Mouse (Mus musculus): ENCODE measurements at regions not wholly inside any gene's neighbourhood (a gene's known extent, or its start where the extent isn't known, plus 50 kb on each side); places are given as distances from the start of the nearest gene placed in this dataset.

DNA sequence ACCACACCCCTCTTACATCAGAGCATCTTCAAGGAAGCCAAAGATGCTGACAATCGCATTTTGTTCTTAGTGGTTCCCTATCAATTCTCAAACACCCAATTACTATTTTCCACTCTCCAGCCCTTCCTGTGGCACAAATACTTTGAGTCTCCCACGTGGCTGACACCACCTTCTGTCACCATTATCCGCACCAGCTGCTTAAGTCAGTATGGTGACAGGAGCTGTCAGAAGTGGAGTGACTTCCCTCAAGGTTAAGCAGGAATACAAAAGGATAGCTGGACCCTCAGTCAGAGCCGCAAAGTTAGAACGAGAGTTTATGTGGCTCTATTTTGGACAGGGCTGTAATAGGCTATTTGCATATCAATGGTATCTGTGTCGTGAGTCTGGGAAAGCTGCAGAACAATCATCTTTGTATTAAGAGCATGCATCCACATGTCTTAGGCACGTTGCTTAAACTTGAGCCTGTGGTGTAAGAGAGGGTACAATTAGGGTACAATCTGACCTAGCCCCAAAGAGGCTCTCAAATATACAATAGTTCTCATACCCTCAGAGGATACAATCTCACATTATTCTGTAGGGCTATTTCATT, 155.5 kb upstream of the Slco3a1 start:
- no peaks in the 10 kb centered on the region for H3K27me3 ChIP-seq (ENCODE audit: control insufficient read depth, insufficient read depth, low read length)
- H3K4me3 ChIP-seq (replicated peaks; ENCODE audit: insufficient read depth, low read depth, low read length) = no peak overlapping the region
- no peak overlapping the region for H3K27ac ChIP-seq (ENCODE audit: insufficient read depth, low read length)
- 24% methylated on average over 7 of the region's 7 CpGs for WGBS
- no peaks in the 10 kb centered on the region for H3K4me1 ChIP-seq (ENCODE audit: control insufficient read depth, insufficient read depth, low read length)
- no peak for TF ChIP-seq POLR2A (IDR thresholded peaks at IDR 0.05; ENCODE audit: borderline replicate concordance, insufficient read depth, low read length)
- TF ChIP-seq CTCF (IDR thresholded peaks at IDR 0.05; ENCODE audit: borderline replicate concordance, insufficient read depth, low read depth, low read length) = no peak
- DNase-seq = no peak

DNA sequence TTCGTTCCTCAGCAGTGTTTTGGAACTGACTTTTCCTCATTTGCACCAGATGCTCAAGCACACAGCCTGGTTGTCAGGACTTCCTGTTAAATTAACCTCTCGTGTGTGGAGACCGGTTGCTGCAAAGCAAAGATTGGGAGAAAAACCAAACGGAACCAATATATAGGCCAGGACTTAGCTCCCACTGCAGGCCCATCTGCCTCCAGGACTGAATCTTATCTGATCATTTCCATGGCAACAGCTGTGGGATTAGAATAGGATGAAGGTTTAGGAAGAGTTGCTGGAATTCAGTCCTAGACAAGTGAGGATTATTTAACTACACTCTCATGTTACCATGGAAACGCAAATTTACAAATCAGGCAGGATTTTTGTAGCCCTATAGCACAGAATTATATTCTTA, 154.4 kb upstream of the Slco3a1 start:
- Histone ChIP-seq H3K4me1 (ENCODE audit: control insufficient read depth, insufficient read depth, low read length) (no peaks in the 10 kb centered on the region), H3K4me3 (replicated peaks; ENCODE audit: insufficient read depth, low read depth, low read length) (no peak overlapping the region), H3K27me3 (ENCODE audit: control insufficient read depth, insufficient read depth, low read length) (no peaks in the 10 kb centered on the region), H3K27ac (ENCODE audit: insufficient read depth, low read length) (no peak overlapping the region)
- DNase-seq = no peak
- WGBS = 40% methylated on average over 5 of the region's 5 CpGs
- TF ChIP-seq POLR2A (IDR thresholded peaks at IDR 0.05; ENCODE audit: borderline replicate concordance, insufficient read depth, low read length) = no peak
- TF ChIP-seq CTCF (IDR thresholded peaks at IDR 0.05; ENCODE audit: borderline replicate concordance, insufficient read depth, low read depth, low read length) = no peak

GRCm38 (mm10) chr7:74703533-74703932, 149.0 kb upstream of the Slco3a1 start:
- Histone ChIP-seq H3K27ac (ENCODE audit: insufficient read depth, low read length) (no peak overlapping the region), H3K4me3 (replicated peaks; ENCODE audit: insufficient read depth, low read depth, low read length) (no peak overlapping the region), H3K4me1 (ENCODE audit: control insufficient read depth, insufficient read depth, low read length) (no peaks in the 10 kb centered on the region), H3K27me3 (ENCODE audit: control insufficient read depth, insufficient read depth, low read length) (no peaks in the 10 kb centered on the region)
- TF ChIP-seq POLR2A (IDR thresholded peaks at IDR 0.05; ENCODE audit: borderline replicate concordance, insufficient read depth, low read length) (no peak), CTCF (IDR thresholded peaks at IDR 0.05; ENCODE audit: borderline replicate concordance, insufficient read depth, low read depth, low read length) (no peak)
- WGBS = 81% methylated on average over 4 of the region's 4 CpGs
- DNase-seq = no peak

DNA sequence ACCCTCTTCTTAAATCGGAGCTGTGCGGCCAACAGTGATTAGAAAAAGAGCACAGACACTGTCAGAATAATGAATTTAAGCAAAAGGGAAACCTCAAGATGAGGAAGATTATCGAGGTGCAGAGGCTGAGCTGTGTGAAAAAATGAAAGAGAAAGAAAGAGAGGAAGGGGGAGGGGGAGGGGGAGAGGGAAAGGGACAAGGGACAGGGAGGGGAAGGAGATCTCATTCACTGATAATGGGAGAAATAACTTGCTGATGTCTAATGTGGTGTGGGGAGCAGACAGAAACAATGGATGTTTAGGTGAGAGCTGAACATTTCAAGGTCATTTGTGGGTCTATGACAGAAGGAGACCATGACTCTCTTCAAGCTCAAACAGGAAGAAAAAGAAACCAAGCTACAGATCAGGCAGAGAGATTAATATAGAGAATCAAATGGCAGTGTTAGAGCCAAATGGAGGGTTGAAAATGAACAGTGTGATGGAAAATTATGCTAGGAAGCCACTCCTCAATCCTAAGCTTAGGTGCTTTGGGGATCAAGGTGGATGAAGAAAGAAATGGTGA, 143.3 kb upstream of the Slco3a1 start:
- TF ChIP-seq POLR2A (IDR thresholded peaks at IDR 0.05; ENCODE audit: borderline replicate concordance, insufficient read depth, low read length) (no peak), CTCF (IDR thresholded peaks at IDR 0.05; ENCODE audit: borderline replicate concordance, insufficient read depth, low read depth, low read length) (no peak)
- 81% methylated on average over 3 of the region's 3 CpGs for WGBS
- no peak for DNase-seq
- Histone ChIP-seq H3K4me1 (ENCODE audit: control insufficient read depth, insufficient read depth, low read length) (no peaks in the 10 kb centered on the region), H3K27me3 (ENCODE audit: control insufficient read depth, insufficient read depth, low read length) (no peaks in the 10 kb centered on the region), H3K27ac (ENCODE audit: insufficient read depth, low read length) (no peak overlapping the region), H3K4me3 (replicated peaks; ENCODE audit: insufficient read depth, low read depth, low read length) (no peak overlapping the region)

GRCm38 (mm10) chr7:74696286-74696685, 141.7 kb upstream of the Slco3a1 start:
- Histone ChIP-seq H3K27me3 (ENCODE audit: control insufficient read depth, insufficient read depth, low read length) (no peaks in the 10 kb centered on the region), H3K4me3 (replicated peaks; ENCODE audit: insufficient read depth, low read depth, low read length) (no peak overlapping the region), H3K27ac (ENCODE audit: insufficient read depth, low read length) (no peak overlapping the region), H3K4me1 (ENCODE audit: control insufficient read depth, insufficient read depth, low read length) (no peaks in the 10 kb centered on the region)
- WGBS = 92% methylated on average over 4 of the region's 4 CpGs
- no peak for DNase-seq
- TF ChIP-seq POLR2A (IDR thresholded peaks at IDR 0.05; ENCODE audit: borderline replicate concordance, insufficient read depth, low read length) (no peak), CTCF (IDR thresholded peaks at IDR 0.05; ENCODE audit: borderline replicate concordance, insufficient read depth, low read depth, low read length) (no peak)

DNA sequence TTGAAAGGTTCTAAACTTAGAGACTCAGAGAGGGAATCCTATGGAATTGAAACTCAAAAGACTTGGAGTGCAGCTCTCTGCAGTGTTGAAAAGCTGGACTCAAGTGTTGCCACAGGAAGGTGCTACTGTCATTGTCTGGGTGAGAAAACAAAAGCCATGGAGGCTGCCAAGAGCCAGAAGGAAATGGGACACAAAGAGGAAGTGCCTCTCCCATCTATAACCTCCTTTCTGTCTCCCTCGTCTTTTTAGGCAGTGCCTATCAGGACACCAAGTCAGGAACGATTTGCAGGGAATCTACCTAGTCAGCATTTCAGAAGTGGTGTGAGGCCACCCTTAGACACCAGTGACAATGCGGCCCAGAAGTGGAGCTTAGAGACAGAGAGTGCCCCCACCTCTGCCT, 138.5 kb upstream of the Slco3a1 start:
- no peak for DNase-seq
- H3K4me3 ChIP-seq (replicated peaks; ENCODE audit: insufficient read depth, low read depth, low read length) = no peak overlapping the region
- TF ChIP-seq POLR2A (IDR thresholded peaks at IDR 0.05; ENCODE audit: borderline replicate concordance, insufficient read depth, low read length) (no peak), CTCF (IDR thresholded peaks at IDR 0.05; ENCODE audit: borderline replicate concordance, insufficient read depth, low read depth, low read length) (no peak)
- no peaks in the 10 kb centered on the region for H3K4me1 ChIP-seq (ENCODE audit: control insufficient read depth, insufficient read depth, low read length)
- no peaks in the 10 kb centered on the region for H3K27me3 ChIP-seq (ENCODE audit: control insufficient read depth, insufficient read depth, low read length)
- no peak overlapping the region for H3K27ac ChIP-seq (ENCODE audit: insufficient read depth, low read length)
- 70% methylated on average over 3 of the region's 3 CpGs for WGBS

GRCm38 (mm10) chr7:74690706-74691105, 136.1 kb upstream of the Slco3a1 start:
- Histone ChIP-seq H3K4me1 (ENCODE audit: control insufficient read depth, insufficient read depth, low read length) (no peaks in the 10 kb centered on the region), H3K27ac (ENCODE audit: insufficient read depth, low read length) (no peak overlapping the region), H3K4me3 (replicated peaks; ENCODE audit: insufficient read depth, low read depth, low read length) (no peak overlapping the region), H3K27me3 (ENCODE audit: control insufficient read depth, insufficient read depth, low read length) (no peaks in the 10 kb centered on the region)
- DNase-seq = no peak
- TF ChIP-seq POLR2A (IDR thresholded peaks at IDR 0.05; ENCODE audit: borderline replicate concordance, insufficient read depth, low read length) (no peak), CTCF (IDR thresholded peaks at IDR 0.05; ENCODE audit: borderline replicate concordance, insufficient read depth, low read depth, low read length) (no peak)

DNA sequence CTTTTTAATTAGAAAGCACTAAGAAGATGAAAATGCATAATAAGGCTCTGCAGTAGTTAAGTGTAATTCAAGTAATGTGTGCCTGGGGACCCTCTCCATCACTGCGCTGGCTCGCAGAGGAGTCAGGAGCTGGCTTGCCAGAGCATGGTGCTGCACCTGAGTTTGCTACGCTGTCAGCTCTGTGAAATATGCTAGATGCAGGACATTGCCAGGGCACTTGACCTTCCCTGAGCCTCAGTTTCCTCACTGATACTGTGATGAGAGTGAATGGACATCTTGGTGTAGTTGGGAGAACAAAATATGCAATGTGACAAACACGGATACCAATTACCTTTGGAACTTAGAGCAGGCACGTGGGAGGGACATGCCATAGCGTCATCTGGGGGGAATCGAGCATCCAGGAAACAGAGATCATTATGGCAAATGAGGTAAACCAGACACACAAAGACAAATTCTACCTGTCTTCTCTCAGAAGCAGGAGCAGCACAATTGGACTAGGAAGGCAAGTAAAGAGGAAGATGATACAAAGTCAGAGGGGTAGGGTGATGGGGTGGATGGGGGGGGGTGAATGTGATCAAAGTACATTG, 133.6 kb upstream of the Slco3a1 start:
- Histone ChIP-seq H3K4me3 (replicated peaks; ENCODE audit: insufficient read depth, low read depth, low read length) (no peak overlapping the region), H3K27me3 (ENCODE audit: control insufficient read depth, insufficient read depth, low read length) (no peaks in the 10 kb centered on the region), H3K4me1 (ENCODE audit: control insufficient read depth, insufficient read depth, low read length) (no peaks in the 10 kb centered on the region), H3K27ac (ENCODE audit: insufficient read depth, low read length) (no peak overlapping the region)
- 91% methylated on average over 7 of the region's 7 CpGs for WGBS
- DNase-seq = no peak
- TF ChIP-seq CTCF (IDR thresholded peaks at IDR 0.05; ENCODE audit: borderline replicate concordance, insufficient read depth, low read depth, low read length) = no peak
- no peak for TF ChIP-seq POLR2A (IDR thresholded peaks at IDR 0.05; ENCODE audit: borderline replicate concordance, insufficient read depth, low read length)
